Mouse (Mus musculus) limb, embryonic 11.5 days (tissue): ENCODE results near the gene Cdh13. TPM values are rescaled to one million over a fixed set of nuclear protein-coding genes. Genes with fewer than 3 reads are reported as not detected.

ENCODE experiments used
- ATAC-seq: fragments of 200-750 bp; cut with Nextera tagmentation; 2 replicates; pipeline ENCODE4 v1.8.0; 2017; ENCODE audit warnings: low read depth; ENCODE audit not compliant: insufficient number of reproducible peaks, low FRiP score, low TSS enrichment
- DNase-seq: peaks from one replicate; pipeline ENCODE4 v3.0.0-alpha.2; 2015; ENCODE audit warnings: low spot score
- H3K27ac ChIP-seq: fragments of 300-500 bp; sonication (generic); replicated peaks from 2 replicates; pipeline ENCODE4 v1.5.1; 2014; ENCODE audit warnings: low read depth, mild to moderate bottlenecking, low read length
- H3K27me3 ChIP-seq: fragments of 300-500 bp; sonication (generic); 2 replicates; pipeline ENCODE4 v1.6.1; 2014; ENCODE audit warnings: mild to moderate bottlenecking, low read length, mixed read lengths; ENCODE audit not compliant: control insufficient read depth, insufficient read depth
- H3K36me3 ChIP-seq: fragments of 300-500 bp; sonication (generic); 2 replicates; pipeline ENCODE4 v1.6.1; 2014; ENCODE audit warnings: mild to moderate bottlenecking, low read length, moderate library complexity, mixed read lengths; ENCODE audit not compliant: control insufficient read depth, insufficient read depth
- H3K4me1 ChIP-seq: fragments of 300-500 bp; sonication (generic); 2 replicates; pipeline ENCODE4 v1.6.1; 2014; ENCODE audit warnings: low read length, mixed read lengths; ENCODE audit not compliant: control insufficient read depth, insufficient read depth
- H3K4me2 ChIP-seq: fragments of 300-500 bp; sonication (generic); 2 replicates; pipeline ENCODE4 v1.6.1; 2014; ENCODE audit warnings: low read depth, mild to moderate bottlenecking, moderate library complexity; ENCODE audit not compliant: severe bottlenecking
- H3K4me3 ChIP-seq: fragments of 300-500 bp; sonication (generic); 2 replicates; pipeline ENCODE4 v1.5.1; 2014; ENCODE audit warnings: low read depth, low read length
- H3K9ac ChIP-seq: fragments of 300-500 bp; sonication (generic); 2 replicates; pipeline ENCODE4 v1.6.1; 2014; ENCODE audit warnings: mild to moderate bottlenecking, low read length
- H3K9me3 ChIP-seq: fragments of 300-500 bp; sonication (generic); 2 replicates; pipeline ENCODE4 v1.6.1; 2016; ENCODE audit warnings: low read length; ENCODE audit not compliant: control insufficient read depth
- WGBS: fragments of 180-500 bp; shearing (Covaris S2); extraction: QIAGEN DNeasy Blood & Tissue Kit; methylation state at CpG from one replicate; pipeline ENCODE4 v1.1.7; 2014; 5-methylcytosine and 5-hydroxymethylcytosine counted together
- polyA plus RNA-seq: library from polyadenylated mRNA; unstranded; fragments of >200 nt; fragmentation: Nextera tagmentation; extraction: Ambion mirVana; gene quantifications from 2 replicates; pipeline ENCODE4 v1.2.1, GENCODE M21; 2014

The Cdh13 gene
- polyA plus RNA-seq, 1 experiment from 2014 or later, result 4.9 TPM

- Histone ChIP-seq H3K9ac (no peak overlapping the region), H3K27ac (no peak overlapping the region), H3K4me3 (no peak overlapping the region), H3K4me2 (no peak overlapping the region), H3K27me3 (no peaks in the 10 kb centered on the region), H3K4me1 (no peaks in the 10 kb centered on the region), H3K9me3 (no peaks in the 10 kb centered on the region), H3K36me3 (no peaks in the 10 kb centered on the region)
- DNase-seq (no peak), ATAC-seq (no peak)
- 87% methylated on average over 5 of the region's 5 CpGs for WGBS
Observed at GRCm38 (mm10) chr8:119004821-119005220, 721.3 kb downstream of the Cdh13 start.

GRCm38 (mm10) chr8:119018675-119019074 lies 735.1 kb downstream of the Cdh13 start:
- no peak overlapping the region for H3K27ac ChIP-seq
- no peak for ATAC-seq
- no peak overlapping the region for H3K9ac ChIP-seq
- no peaks in the 10 kb centered on the region for H3K9me3 ChIP-seq
- H3K4me3 ChIP-seq, result no peak overlapping the region
- DNase-seq, result no peak
- no peak overlapping the region for H3K4me2 ChIP-seq
- WGBS, result 69% methylated on average over 6 of the region's 6 CpGs
- no peaks in the 10 kb centered on the region for H3K27me3 ChIP-seq
- H3K4me1 ChIP-seq, result no peaks in the 10 kb centered on the region
- H3K36me3 ChIP-seq, result no peaks in the 10 kb centered on the region

- WGBS, result 39% methylated on average over 11 of the region's 11 CpGs
Observed at GRCm38 (mm10) chr8:119020781-119021180, 737.2 kb downstream of the Cdh13 start.

GRCm38 (mm10) chr8:119021478-119021877 lies 737.9 kb downstream of the Cdh13 start:
- H3K27ac ChIP-seq, result no peak overlapping the region
- no peak overlapping the region for H3K4me3 ChIP-seq
- H3K36me3 ChIP-seq, result no peaks in the 10 kb centered on the region
- H3K4me2 ChIP-seq, result no peak overlapping the region
- H3K9ac ChIP-seq, result no peak overlapping the region
- no peak for ATAC-seq
- no peaks in the 10 kb centered on the region for H3K4me1 ChIP-seq
- WGBS, result 86% methylated on average over 11 of the region's 11 CpGs
- DNase-seq, result no peak
- H3K9me3 ChIP-seq, result no peaks in the 10 kb centered on the region
- H3K27me3 ChIP-seq, result no peaks in the 10 kb centered on the region

More at GRCm38 (mm10) chr8:119020781-119021180, 737.2 kb downstream of the Cdh13 start:
- H3K36me3 ChIP-seq, result no peaks in the 10 kb centered on the region
- no peak overlapping the region for H3K27ac ChIP-seq
- no peaks in the 10 kb centered on the region for H3K27me3 ChIP-seq
- no peaks in the 10 kb centered on the region for H3K9me3 ChIP-seq
- H3K4me2 ChIP-seq, result no peak overlapping the region
- no peak overlapping the region for H3K9ac ChIP-seq
- ATAC-seq (no peak), DNase-seq (no peak)
- H3K4me3 ChIP-seq, result no peak overlapping the region
- H3K4me1 ChIP-seq, result no peaks in the 10 kb centered on the region

- Histone ChIP-seq H3K27ac (no peak overlapping the region), H3K36me3 (no peaks in the 10 kb centered on the region), H3K4me1 (no peaks in the 10 kb centered on the region), H3K4me3 (no peak overlapping the region), H3K9ac (no peak overlapping the region), H3K4me2 (no peak overlapping the region), H3K9me3 (no peaks in the 10 kb centered on the region), H3K27me3 (no peaks in the 10 kb centered on the region)
- WGBS, result 78% methylated on average over 9 of the region's 9 CpGs
- ATAC-seq (no peak), DNase-seq (no peak)
Observed at GRCm38 (mm10) chr8:119022301-119022870, 738.9 kb downstream of the Cdh13 start.

GRCm38 (mm10) chr8:119033398-119033797 lies 749.9 kb downstream of the Cdh13 start:
- Histone ChIP-seq H3K9ac (no peak overlapping the region), H3K36me3 (no peaks in the 10 kb centered on the region), H3K4me1 (no peaks in the 10 kb centered on the region), H3K27ac (no peak overlapping the region), H3K9me3 (no peaks in the 10 kb centered on the region), H3K4me3 (no peak overlapping the region), H3K27me3 (no peaks in the 10 kb centered on the region), H3K4me2 (no peak overlapping the region)
- DNase-seq (no peak), ATAC-seq (no peak)
- WGBS, result 84% methylated on average over 11 of the region's 11 CpGs

GRCm38 (mm10) chr8:119034037-119034436 lies 750.5 kb downstream of the Cdh13 start:
- 83% methylated on average over 3 of the region's 3 CpGs for WGBS
- no peaks in the 10 kb centered on the region for H3K9me3 ChIP-seq

GRCm38 (mm10) chr8:119035126-119035525 lies 751.6 kb downstream of the Cdh13 start:
- no peak for ATAC-seq

More at GRCm38 (mm10) chr8:119034037-119034436, 750.5 kb downstream of the Cdh13 start:
- no peak for ATAC-seq
- no peaks in the 10 kb centered on the region for H3K27me3 ChIP-seq
- H3K36me3 ChIP-seq, result no peaks in the 10 kb centered on the region
- no peaks in the 10 kb centered on the region for H3K4me1 ChIP-seq
- H3K9ac ChIP-seq, result no peak overlapping the region
- H3K4me3 ChIP-seq, result no peak overlapping the region
- DNase-seq, result no peak
- H3K27ac ChIP-seq, result no peak overlapping the region
- H3K4me2 ChIP-seq, result no peak overlapping the region

GRCm38 (mm10) chr8:119037571-119037970 lies 754.0 kb downstream of the Cdh13 start:
- ATAC-seq (no peak), DNase-seq (no peak)
- no peaks in the 10 kb centered on the region for H3K27me3 ChIP-seq
- H3K9ac ChIP-seq, result no peak overlapping the region
- no peaks in the 10 kb centered on the region for H3K4me1 ChIP-seq
- 95% methylated on average over 11 of the region's 11 CpGs for WGBS
- no peak overlapping the region for H3K4me2 ChIP-seq
- no peak overlapping the region for H3K27ac ChIP-seq
- H3K4me3 ChIP-seq, result no peak overlapping the region
- no peaks in the 10 kb centered on the region for H3K36me3 ChIP-seq
- H3K9me3 ChIP-seq, result no peaks in the 10 kb centered on the region

More at GRCm38 (mm10) chr8:119035126-119035525, 751.6 kb downstream of the Cdh13 start:
- no peaks in the 10 kb centered on the region for H3K36me3 ChIP-seq
- H3K4me2 ChIP-seq, result no peak overlapping the region
- WGBS, result 91% methylated on average over 7 of the region's 7 CpGs
- H3K4me1 ChIP-seq, result no peaks in the 10 kb centered on the region
- no peaks in the 10 kb centered on the region for H3K27me3 ChIP-seq
- no peaks in the 10 kb centered on the region for H3K9me3 ChIP-seq
- H3K27ac ChIP-seq, result no peak overlapping the region
- DNase-seq, result no peak
- no peak overlapping the region for H3K9ac ChIP-seq
- H3K4me3 ChIP-seq, result no peak overlapping the region
